Mouse (Mus musculus) B cell, adult 67 days (primary cell): ENCODE measurements around the gene Gm49355. TPM values are rescaled to one million over a fixed set of nuclear protein-coding genes. Genes with fewer than 3 reads are reported as not detected.

ENCODE experiments used
- total RNA-seq, 2 experiments: library from RNA; stranded (reverse); gene quantifications; 4 replicates each; pipeline ENCODE4 v1.2.4; 2023

The Gm49355 gene
- total RNA-seq = under 1 TPM in 1 of 2 experiments, not detected in 1; 0.24 TPM

DNA sequence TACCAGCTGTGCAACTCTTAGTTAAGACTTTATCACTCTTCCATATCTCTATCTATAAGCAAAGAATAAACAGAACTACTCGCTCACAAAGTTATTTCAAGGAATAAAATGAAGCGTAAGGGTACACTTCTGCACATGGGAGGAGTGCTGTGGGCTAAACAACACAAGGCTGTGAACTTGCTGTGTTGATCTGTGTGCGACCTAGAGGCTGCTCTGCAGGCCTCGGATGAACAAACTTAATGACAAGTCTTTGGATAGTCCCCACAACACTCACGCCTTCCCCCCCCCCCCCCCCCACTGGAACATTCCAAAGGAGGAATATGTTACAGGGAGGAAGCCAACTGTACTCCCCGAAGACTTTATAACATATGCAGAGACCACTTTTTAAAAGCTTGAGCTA lies at the start of gene Gm49355:
Gene Gm49355, plus strand, starts transcription at position 336 of the 400 bp plus-strand sequence.

DNA sequence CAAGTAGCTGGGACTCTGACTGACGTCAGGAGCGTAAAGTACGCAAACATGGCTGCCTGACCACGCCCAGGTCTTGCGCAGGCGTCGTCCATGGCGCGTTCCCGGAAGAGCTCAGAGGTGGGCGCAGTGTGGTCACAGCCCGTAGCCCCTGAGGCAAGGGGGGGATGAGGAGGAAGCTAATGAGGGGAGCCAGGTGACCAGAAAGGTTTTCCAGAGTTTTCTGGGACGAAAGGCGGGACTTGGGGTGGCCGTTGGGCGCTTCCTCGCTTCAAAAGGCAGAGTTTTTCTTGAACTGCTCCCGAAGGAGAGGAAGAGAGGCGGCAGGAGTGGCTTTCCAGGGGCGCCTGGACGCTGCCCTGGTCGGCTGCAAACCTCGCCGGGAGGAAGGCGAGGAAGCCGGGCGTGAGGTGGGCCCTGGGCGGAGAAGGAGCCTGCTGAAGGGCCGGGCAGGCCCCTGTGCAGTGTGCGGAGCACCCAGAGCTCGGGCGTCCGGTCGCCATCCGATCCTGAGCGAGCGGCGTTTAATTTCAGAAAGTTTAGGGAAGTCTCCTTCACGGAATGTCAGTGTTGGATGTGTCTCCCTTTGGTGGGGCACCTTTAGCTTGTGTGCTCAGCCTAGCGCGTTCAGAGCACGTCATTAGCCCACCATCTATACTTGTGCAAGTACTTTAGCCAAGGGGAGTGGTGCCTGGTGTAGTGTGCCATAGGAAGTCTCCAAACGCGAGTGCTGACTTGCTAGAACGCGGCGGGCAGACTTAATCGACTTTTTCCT lies 551 bp downstream of the Gm49355 start, which contains the start of gene 3830406C13Rik:
Gene 3830406C13Rik, plus strand, starts transcription at position 33 of the 772 bp plus-strand sequence.

DNA sequence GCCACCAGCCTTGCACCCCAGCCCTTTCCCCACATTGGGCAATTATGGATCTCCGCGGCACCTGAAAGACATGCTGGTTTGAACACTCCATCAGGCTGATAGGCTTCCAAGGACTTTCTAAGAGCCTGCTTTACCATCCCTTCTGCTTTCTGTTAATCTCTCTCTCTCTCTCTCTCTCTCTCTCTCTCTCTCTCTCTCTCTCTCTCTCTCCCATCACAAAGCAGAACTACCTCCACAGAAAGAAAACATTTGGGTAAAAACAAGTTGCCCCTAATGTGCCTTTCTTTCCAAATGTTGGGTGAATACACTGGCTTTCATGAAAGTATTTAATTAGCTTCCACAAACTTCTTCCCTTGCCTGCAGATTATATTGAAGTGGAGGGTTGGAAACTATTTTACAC lies 64.3 kb downstream of the Gm49355 start, which contains the start of gene Fezf2:
Gene Fezf2, minus strand, starts transcription at position 101 of the 400 bp plus-strand sequence.

Other genes starting within 250 kb of the Gm49355 start
- gene 3830406C13Rik, start 197 bp downstream of the Gm49355 start, total RNA-seq = 10 to 100 TPM; 18.7 to 24.9 TPM
- not detected for gene Fezf2, start 64.2 kb downstream of the Gm49355 start, total RNA-seq